Mouse (Mus musculus): ENCODE results near the gene Ptcd3. TPM values are rescaled to one million over a fixed set of nuclear protein-coding genes. Genes with fewer than 3 reads are reported as not detected.
"Not testable (repeated sequence)": the region's sequence is repeated elsewhere in the genome, so short reads cannot be mapped to it uniquely, and the experiment has no call there.

The Ptcd3 gene
- polyA plus RNA-seq, 1 experiment from 2014 or later, result 129 TPM

DNA sequence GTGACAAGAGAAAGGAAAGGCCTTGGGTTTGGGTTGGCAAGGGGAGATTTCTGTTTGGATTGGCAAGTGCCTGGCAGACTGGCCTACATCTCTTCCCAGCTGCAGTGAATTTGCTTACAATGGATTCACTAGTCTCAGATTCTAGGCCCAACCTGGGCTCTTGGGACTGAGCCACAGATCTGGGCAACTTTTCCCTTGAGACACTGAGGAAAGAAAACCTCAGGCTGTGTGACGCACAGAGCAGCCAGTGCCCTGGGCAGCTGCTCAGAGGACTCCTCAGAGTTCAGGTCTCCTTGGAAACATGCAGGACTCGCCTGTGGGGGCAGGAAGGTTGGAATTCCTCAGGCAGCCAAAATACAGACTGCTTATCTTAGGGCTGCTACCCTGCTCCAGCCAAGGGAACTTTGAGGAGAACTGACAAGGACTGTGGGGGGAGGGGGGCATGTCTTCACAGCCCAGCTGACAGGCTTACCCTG lies 25.6 kb upstream of the Ptcd3 start:
- Histone ChIP-seq H3K9me3 (ENCODE audit: control insufficient read depth, low read length) (no peaks in the 10 kb centered on the region), H3K4me2 (replicated peaks; ENCODE audit: low read depth, low read length) (no peak overlapping the region), H3K4me1 (replicated peaks; ENCODE audit: control insufficient read depth, insufficient read depth, low read length) (no peaks in the 10 kb centered on the region), H3K4me3 (ENCODE audit: low read depth, low read length) (no peak overlapping the region), H3K36me3 (ENCODE audit: control insufficient read depth, insufficient read depth, low read length) (peaks cover 8% of the 10 kb centered on the region; the same call in 1 of the 2 replicates), H3K9ac (ENCODE audit: low read depth, low read length) (no peak overlapping the region), H3K27ac (ENCODE audit: low read depth, low read length) (no peak overlapping the region), H3K27me3 (ENCODE audit: control insufficient read depth, insufficient read depth, low read length) (no peaks in the 10 kb centered on the region)
- ATAC-seq (ENCODE audit: low FRiP score), result no peak
- WGBS, result 64% methylated on average over 2 of the region's 2 CpGs
- DNase-seq (ENCODE audit: low spot score), result peak; percentile 1

DNA sequence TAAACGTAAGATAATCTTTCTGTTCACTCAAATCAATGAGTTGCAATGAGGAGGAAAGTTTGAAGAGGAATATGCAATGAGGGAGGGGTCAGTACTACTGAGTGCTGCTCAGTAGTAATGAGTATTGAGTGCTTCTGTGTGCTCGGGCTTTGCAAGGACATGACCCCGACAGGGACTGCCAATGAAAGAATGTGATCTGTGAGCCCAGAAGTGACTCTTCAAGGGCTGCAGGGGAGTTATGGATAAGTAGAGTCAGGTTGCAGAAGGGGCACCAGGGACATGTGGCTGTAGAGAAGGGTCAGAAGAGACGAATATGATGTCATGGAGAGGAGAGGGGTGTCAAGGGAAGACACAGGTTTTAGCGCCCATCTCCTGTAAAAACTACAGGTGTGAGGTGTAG lies 23.8 kb upstream of the Ptcd3 start:
- H3K4me3 ChIP-seq (ENCODE audit: low read depth, low read length), result no peak overlapping the region
- WGBS, result 92% methylated on average over 5 of the region's 5 CpGs
- H3K27me3 ChIP-seq (ENCODE audit: control insufficient read depth, insufficient read depth, low read length), result no peaks in the 10 kb centered on the region
- H3K4me2 ChIP-seq (replicated peaks; ENCODE audit: low read depth, low read length), result no peak overlapping the region
- ATAC-seq (ENCODE audit: low FRiP score) (no peak), DNase-seq (ENCODE audit: low spot score) (no peak)
- H3K9ac ChIP-seq (ENCODE audit: low read depth, low read length), result no peak overlapping the region
- no peak overlapping the region for H3K27ac ChIP-seq (ENCODE audit: low read depth, low read length)
- H3K4me1 ChIP-seq (replicated peaks; ENCODE audit: control insufficient read depth, insufficient read depth, low read length), result no peaks in the 10 kb centered on the region
- H3K36me3 ChIP-seq (ENCODE audit: control insufficient read depth, insufficient read depth, low read length), result peaks cover 8% of the 10 kb centered on the region; the same call in 1 of the 2 replicates
- no peaks in the 10 kb centered on the region for H3K9me3 ChIP-seq (ENCODE audit: control insufficient read depth, low read length)

DNA sequence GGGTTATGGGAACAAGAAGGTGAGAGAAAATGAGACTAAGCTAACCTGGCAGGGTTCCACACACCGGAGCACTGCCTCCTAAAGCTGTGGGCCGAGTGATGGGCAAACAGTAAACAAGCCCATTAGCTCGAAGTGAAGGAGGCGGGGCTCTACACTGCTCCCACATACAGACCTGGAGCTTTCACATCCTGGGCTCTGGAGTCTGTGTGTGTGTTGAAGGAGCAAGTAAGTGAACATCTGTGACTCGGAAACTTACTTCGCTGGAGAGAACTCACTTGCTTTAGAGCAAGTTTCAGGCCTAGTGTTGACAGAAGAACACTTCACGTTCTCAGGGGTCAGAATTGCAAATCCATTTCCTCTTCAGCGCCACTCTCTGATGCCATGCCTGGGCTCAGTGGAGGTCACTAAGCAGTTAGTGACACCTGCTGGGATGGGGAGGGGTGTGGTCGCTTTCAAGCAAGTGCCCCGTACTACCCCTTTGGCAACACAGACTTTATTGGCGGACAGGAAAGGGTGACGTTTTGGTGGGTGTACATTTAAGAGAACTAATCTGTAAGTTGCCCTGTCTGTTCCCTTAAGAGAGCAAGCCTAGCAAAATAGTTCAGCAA lies 22.4 kb upstream of the Ptcd3 start:
- DNase-seq (ENCODE audit: low spot score) (no peak), ATAC-seq (ENCODE audit: low FRiP score) (no peak)
- Histone ChIP-seq H3K27me3 (ENCODE audit: control insufficient read depth, insufficient read depth, low read length) (no peaks in the 10 kb centered on the region), H3K9ac (ENCODE audit: low read depth, low read length) (no peak overlapping the region), H3K4me3 (ENCODE audit: low read depth, low read length) (no peak overlapping the region), H3K9me3 (ENCODE audit: control insufficient read depth, low read length) (no peaks in the 10 kb centered on the region), H3K27ac (ENCODE audit: low read depth, low read length) (no peak overlapping the region), H3K4me2 (replicated peaks; ENCODE audit: low read depth, low read length) (no peak overlapping the region), H3K4me1 (replicated peaks; ENCODE audit: control insufficient read depth, insufficient read depth, low read length) (no peaks in the 10 kb centered on the region), H3K36me3 (ENCODE audit: control insufficient read depth, insufficient read depth, low read length) (peaks cover 5% of the 10 kb centered on the region; the same call in 1 of the 2 replicates)
- 90% methylated on average over 12 of the region's 12 CpGs for WGBS

DNA sequence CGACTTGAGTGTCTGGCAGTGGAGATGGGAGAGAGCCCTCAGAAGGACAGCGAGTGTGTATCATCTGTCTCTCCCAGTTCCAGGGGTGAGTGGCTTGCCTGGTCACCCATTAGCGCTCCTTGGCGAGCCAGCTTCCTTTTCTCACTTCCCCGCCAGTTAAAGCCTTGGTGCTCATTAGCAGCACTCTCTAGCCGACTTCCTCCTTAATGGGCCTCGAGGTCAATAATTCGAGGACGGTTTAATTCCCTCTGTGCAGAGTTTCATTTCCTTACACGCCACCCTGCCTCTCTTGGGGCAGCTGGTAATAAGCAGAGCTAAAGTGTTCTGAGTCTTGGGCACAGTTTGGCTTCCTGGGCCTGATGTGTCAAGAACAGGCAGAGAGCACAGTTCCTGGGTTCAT lies 21.5 kb upstream of the Ptcd3 start:
- ATAC-seq (ENCODE audit: low FRiP score) (no peak), DNase-seq (ENCODE audit: low spot score) (no peak)
- H3K36me3 ChIP-seq (ENCODE audit: control insufficient read depth, insufficient read depth, low read length), result peaks cover 5% of the 10 kb centered on the region; the same call in 1 of the 2 replicates
- WGBS, result 96% methylated on average over 10 of the region's 10 CpGs
- no peaks in the 10 kb centered on the region for H3K27me3 ChIP-seq (ENCODE audit: control insufficient read depth, insufficient read depth, low read length)
- no peaks in the 10 kb centered on the region for H3K9me3 ChIP-seq (ENCODE audit: control insufficient read depth, low read length)
- no peak overlapping the region for H3K4me2 ChIP-seq (replicated peaks; ENCODE audit: low read depth, low read length)
- H3K27ac ChIP-seq (ENCODE audit: low read depth, low read length), result no peak overlapping the region
- H3K4me3 ChIP-seq (ENCODE audit: low read depth, low read length), result no peak overlapping the region
- no peaks in the 10 kb centered on the region for H3K4me1 ChIP-seq (replicated peaks; ENCODE audit: control insufficient read depth, insufficient read depth, low read length)
- no peak overlapping the region for H3K9ac ChIP-seq (ENCODE audit: low read depth, low read length)

DNA sequence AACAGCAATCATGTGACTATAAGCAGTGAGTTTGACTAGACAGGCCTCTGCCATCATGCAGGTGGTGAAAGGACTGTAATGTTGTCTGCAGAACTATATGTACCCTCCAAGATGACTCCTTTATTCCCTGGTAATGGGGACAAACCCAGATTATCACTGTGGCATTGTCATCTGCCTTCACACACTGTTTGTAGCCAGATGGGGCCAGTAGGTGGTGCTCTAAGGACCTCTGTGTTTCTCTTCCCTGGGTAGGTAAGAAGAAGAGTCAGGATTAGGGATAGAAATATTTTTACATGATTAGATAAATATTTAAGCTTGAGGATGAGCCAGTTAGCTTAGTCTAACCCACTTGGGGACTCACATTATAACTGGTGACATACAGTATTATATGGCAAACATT lies 19.4 kb upstream of the Ptcd3 start:
- Histone ChIP-seq H3K36me3 (ENCODE audit: control insufficient read depth, insufficient read depth, low read length) (peaks cover 5% of the 10 kb centered on the region; the same call in 1 of the 2 replicates), H3K27ac (ENCODE audit: low read depth, low read length) (no peak overlapping the region), H3K9ac (ENCODE audit: low read depth, low read length) (no peak overlapping the region), H3K4me1 (replicated peaks; ENCODE audit: control insufficient read depth, insufficient read depth, low read length) (no peaks in the 10 kb centered on the region), H3K4me3 (ENCODE audit: low read depth, low read length) (no peak overlapping the region), H3K9me3 (ENCODE audit: control insufficient read depth, low read length) (no peaks in the 10 kb centered on the region), H3K4me2 (replicated peaks; ENCODE audit: low read depth, low read length) (no peak overlapping the region), H3K27me3 (ENCODE audit: control insufficient read depth, insufficient read depth, low read length) (no peaks in the 10 kb centered on the region)
- ATAC-seq (ENCODE audit: low FRiP score) (no peak), DNase-seq (ENCODE audit: low spot score) (peak; percentile 65)

DNA sequence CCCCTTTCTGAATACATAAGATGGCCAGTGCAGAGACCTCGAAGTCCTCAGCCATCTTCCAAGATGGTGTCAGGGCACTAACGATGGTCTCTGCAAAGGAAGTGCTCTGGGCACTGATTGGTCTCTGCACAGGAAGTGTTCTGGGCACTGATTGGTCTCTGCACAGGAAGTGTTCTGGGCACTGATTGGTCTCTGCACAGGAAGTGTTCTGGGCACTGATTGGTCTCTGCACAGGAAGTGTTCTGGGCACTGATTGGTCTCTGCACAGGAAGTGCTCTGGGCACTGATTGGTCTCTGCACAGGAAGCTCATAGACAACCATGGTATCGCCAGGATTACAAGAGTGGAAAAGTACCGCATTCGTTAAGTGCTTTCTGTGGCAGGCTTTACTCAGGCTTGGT lies 16.7 kb upstream of the Ptcd3 start:
- H3K4me2 ChIP-seq (replicated peaks; ENCODE audit: low read depth, low read length); H3K36me3 ChIP-seq (ENCODE audit: control insufficient read depth, insufficient read depth, low read length); H3K9ac ChIP-seq (ENCODE audit: low read depth, low read length); H3K27ac ChIP-seq (ENCODE audit: low read depth, low read length); H3K9me3 ChIP-seq (ENCODE audit: control insufficient read depth, low read length); ATAC-seq (ENCODE audit: low FRiP score); H3K4me3 ChIP-seq (ENCODE audit: low read depth, low read length); DNase-seq (ENCODE audit: low spot score); H3K4me1 ChIP-seq (replicated peaks; ENCODE audit: control insufficient read depth, insufficient read depth, low read length); H3K27me3 ChIP-seq (ENCODE audit: control insufficient read depth, insufficient read depth, low read length): not testable (repeated sequence)
- 92% methylated on average over 5 of the region's 5 CpGs for WGBS

DNA sequence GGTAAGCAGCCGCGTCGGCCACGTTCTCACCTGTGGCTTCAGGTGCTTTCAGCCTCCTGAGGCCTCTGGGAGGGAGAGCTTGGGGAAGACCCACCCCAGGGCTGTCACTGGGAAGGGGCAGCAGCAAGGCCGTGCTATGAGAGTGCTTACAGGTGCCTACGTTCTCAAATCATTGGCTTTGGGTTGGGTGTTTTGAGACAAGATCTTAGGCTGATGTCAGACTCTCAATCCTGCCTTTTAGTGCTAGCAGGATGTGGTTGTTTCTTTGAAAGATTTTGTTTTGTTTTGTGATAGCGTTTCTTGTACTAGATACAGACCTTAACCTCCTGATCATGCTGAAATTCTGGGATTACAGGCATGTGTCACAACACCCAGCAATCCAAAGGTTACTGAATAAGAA lies 12.2 kb upstream of the Ptcd3 start:
- Histone ChIP-seq H3K27ac (ENCODE audit: low read depth, low read length) (no peak overlapping the region), H3K36me3 (ENCODE audit: control insufficient read depth, insufficient read depth, low read length) (0 out of 2 replicates have a peak, but pooled peaks cover 3% of the 10 kb centered on the region), H3K4me3 (ENCODE audit: low read depth, low read length) (no peak overlapping the region), H3K27me3 (ENCODE audit: control insufficient read depth, insufficient read depth, low read length) (no peaks in the 10 kb centered on the region), H3K9ac (ENCODE audit: low read depth, low read length) (no peak overlapping the region), H3K4me1 (replicated peaks; ENCODE audit: control insufficient read depth, insufficient read depth, low read length) (no peaks in the 10 kb centered on the region), H3K9me3 (ENCODE audit: control insufficient read depth, low read length) (no peaks in the 10 kb centered on the region), H3K4me2 (replicated peaks; ENCODE audit: low read depth, low read length) (no peak overlapping the region)
- 96% methylated on average over 7 of the region's 7 CpGs for WGBS
- DNase-seq (ENCODE audit: low spot score) (no peak), ATAC-seq (ENCODE audit: low FRiP score) (no peak)

DNA sequence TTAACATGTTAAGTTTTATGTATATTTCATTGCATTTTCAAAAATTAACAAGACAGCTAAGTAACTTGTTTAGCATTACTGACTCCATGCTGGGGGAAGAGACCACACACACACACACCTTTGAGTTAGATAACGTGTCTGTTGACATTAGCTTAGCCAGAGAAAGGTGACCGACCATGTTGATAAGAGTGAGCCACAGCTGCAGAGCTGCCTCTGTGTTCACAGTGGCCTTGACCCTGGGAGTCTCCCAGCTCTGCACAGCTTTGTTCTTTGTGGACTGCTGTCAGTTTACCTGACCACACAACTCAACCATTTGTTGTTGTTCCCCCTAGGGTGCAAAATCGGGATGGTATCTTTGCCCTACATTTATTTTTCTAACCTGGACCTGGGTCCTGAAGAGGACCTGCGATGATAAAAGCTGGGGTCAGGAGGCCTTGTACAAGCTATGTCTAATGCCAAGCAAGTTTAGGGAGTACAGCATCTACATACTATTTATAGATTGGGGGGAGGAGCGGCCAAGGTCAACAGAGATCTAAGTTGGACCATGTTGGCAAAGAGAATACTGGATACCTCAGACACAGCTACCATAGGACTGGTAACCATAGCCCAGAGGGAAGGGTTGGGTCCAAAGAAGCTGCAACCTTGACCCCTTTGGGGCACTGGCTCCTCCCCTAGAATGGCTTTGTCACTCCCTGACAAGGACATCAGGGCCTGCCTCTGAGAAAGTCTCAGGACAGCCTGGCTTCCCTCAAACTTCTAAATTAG lies 3.3 kb upstream of the Ptcd3 start:
- H3K36me3 ChIP-seq (ENCODE audit: control insufficient read depth, insufficient read depth, low read length), result 0 out of 2 replicates have a peak, but pooled peaks cover 2% of the 10 kb centered on the region
- ATAC-seq (ENCODE audit: low FRiP score) (no peak), DNase-seq (ENCODE audit: low spot score) (no peak)
- H3K4me2 ChIP-seq (replicated peaks; ENCODE audit: low read depth, low read length), result no peak overlapping the region
- no peak overlapping the region for H3K4me3 ChIP-seq (ENCODE audit: low read depth, low read length)
- no peak overlapping the region for H3K9ac ChIP-seq (ENCODE audit: low read depth, low read length)
- no peak overlapping the region for H3K27ac ChIP-seq (ENCODE audit: low read depth, low read length)
- no peaks in the 10 kb centered on the region for H3K9me3 ChIP-seq (ENCODE audit: control insufficient read depth, low read length)
- H3K27me3 ChIP-seq (ENCODE audit: control insufficient read depth, insufficient read depth, low read length), result no peaks in the 10 kb centered on the region
- no peaks in the 10 kb centered on the region for H3K4me1 ChIP-seq (replicated peaks; ENCODE audit: control insufficient read depth, insufficient read depth, low read length)
- WGBS, result 83% methylated on average over 5 of the region's 5 CpGs

DNA sequence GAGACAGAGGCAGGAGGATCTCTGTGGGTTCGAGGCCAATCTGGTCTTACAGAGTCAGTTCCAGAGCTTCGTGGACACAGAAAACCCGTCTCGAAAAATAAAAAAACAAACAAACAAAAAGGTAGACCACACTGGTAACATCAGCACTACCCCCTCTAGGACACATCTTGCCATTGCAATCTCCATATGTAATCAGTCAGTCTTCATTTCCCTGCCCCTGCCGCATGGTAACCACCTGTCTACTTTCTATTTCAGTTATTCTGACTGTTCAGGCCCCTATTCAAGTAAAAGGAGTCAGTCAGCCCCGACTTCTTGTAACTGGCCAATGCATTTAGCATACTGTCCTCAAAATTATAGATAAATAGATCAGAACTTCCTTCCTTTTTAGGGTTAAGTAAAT lies 1.3 kb upstream of the Ptcd3 start:
- DNase-seq (ENCODE audit: low spot score) (no peak), ATAC-seq (ENCODE audit: low FRiP score) (no peak)
- Histone ChIP-seq H3K36me3 (ENCODE audit: control insufficient read depth, insufficient read depth, low read length) (no peaks in the 10 kb centered on the region), H3K4me3 (ENCODE audit: low read depth, low read length) (peak overlapping the region; percentile 72), H3K27me3 (ENCODE audit: control insufficient read depth, insufficient read depth, low read length) (no peaks in the 10 kb centered on the region), H3K9me3 (ENCODE audit: control insufficient read depth, low read length) (no peaks in the 10 kb centered on the region), H3K9ac (ENCODE audit: low read depth, low read length) (no peak overlapping the region), H3K4me2 (replicated peaks; ENCODE audit: low read depth, low read length) (peak overlapping the region; percentile 29), H3K4me1 (replicated peaks; ENCODE audit: control insufficient read depth, insufficient read depth, low read length) (no peaks in the 10 kb centered on the region), H3K27ac (ENCODE audit: low read depth, low read length) (no peak overlapping the region)
- WGBS, result 76% methylated on average over 6 of the region's 6 CpGs

Measured in hindbrain, embryonic 11.5 days (tissue).